Mouse (Mus musculus): ENCODE measurements around the gene Slc38a3. TPM values are rescaled to one million over a fixed set of nuclear protein-coding genes. Genes with fewer than 3 reads are reported as not detected.

Gene Slc38a3
- polyA plus RNA-seq, 1 experiment: 77.9 TPM

DNA sequence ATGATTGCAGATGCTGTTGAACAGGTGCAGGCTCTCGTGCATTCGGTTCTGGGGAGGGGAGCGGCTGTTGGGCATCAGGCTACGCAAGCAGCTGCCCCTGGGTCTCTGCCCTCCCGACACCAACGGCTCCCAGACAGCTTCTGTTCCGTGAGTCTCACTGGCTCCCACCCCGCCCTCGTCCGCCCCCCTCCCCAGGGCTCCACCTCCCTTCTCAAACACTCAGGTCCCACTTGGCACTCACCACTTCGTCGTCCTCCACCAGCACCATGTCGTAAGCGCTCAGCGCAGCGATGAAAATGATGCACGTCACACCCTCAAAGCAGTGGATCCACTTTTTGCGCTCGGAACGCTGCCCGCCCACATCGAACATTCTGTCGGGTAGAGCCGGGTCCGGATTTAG is 7.0 kb upstream of the Slc38a3 start:
- no peak for DNase-seq
- H3K4me3 ChIP-seq (ENCODE audit: insufficient read depth, low read depth, low read length): peak overlapping the region; percentile 6; the same call in 1 of the 2 replicates
- peaks cover 3% of the 10 kb centered on the region; the same call in 1 of the 2 replicates for H3K4me1 ChIP-seq (ENCODE audit: control insufficient read depth, insufficient read depth, low read length)
- H3K27me3 ChIP-seq (replicated peaks; ENCODE audit: control insufficient read depth, insufficient read depth, low read length): no peaks in the 10 kb centered on the region
- 2% methylated on average over 24 of the region's 25 CpGs for WGBS
- H3K27ac ChIP-seq (ENCODE audit: insufficient read depth, low read depth, low read length): no peak overlapping the region
- no peak for TF ChIP-seq CTCF (conservative IDR thresholded peaks at IDR 0.05; ENCODE audit: insufficient read depth, insufficient read length, low read depth, low read length)
- TF ChIP-seq POLR2A (IDR thresholded peaks at IDR 0.05; ENCODE audit: low read depth, low read length): no peak
- H3K36me3 ChIP-seq (ENCODE audit: control insufficient read depth, insufficient read depth, low read length): no peaks in the 10 kb centered on the region

DNA sequence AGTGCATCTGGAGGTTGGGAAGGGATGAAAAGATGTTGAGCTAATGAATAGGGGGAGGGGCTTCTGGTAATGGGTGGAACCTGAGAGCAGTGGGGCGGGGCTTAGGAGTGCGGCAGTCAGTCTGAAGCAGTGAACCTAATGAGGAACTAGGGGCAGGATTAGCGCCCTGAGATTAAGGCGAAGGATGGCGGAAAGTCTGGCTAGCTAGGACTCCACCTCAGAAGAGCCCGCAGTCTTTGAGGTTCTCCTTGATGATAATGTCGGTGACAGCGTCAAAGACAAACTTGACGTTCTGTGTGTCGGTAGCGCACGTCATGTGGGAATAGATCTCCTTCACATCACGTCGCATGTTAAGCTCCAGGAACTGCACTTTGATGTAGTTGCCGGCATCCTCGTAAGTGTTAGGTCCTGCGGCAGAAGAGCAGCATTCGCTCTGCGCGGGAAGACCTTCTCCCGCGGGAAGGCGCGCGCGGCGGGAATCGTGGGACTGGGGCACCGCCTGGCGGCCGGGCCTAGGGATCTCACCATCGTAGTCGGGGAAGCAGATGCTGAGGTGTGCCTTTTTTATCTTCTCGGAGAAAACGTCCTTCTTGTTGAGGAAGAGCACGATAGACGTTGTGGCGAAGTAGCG is 6.5 kb upstream of the Slc38a3 start:
- Histone ChIP-seq H3K4me3 (ENCODE audit: insufficient read depth, low read depth, low read length) (peak overlapping the region; percentile 32), H3K27me3 (replicated peaks; ENCODE audit: control insufficient read depth, insufficient read depth, low read length) (no peaks in the 10 kb centered on the region), H3K36me3 (ENCODE audit: control insufficient read depth, insufficient read depth, low read length) (no peaks in the 10 kb centered on the region), H3K4me1 (ENCODE audit: control insufficient read depth, insufficient read depth, low read length) (peaks cover 3% of the 10 kb centered on the region; the same call in 1 of the 2 replicates), H3K27ac (ENCODE audit: insufficient read depth, low read depth, low read length) (no peak overlapping the region)
- TF ChIP-seq POLR2A (IDR thresholded peaks at IDR 0.05; ENCODE audit: low read depth, low read length) (no peak), CTCF (conservative IDR thresholded peaks at IDR 0.05; ENCODE audit: insufficient read depth, insufficient read length, low read depth, low read length) (peak; percentile 82)
- 1% methylated on average over 39 of the region's 39 CpGs for WGBS
- peak; percentile 76 for DNase-seq

DNA sequence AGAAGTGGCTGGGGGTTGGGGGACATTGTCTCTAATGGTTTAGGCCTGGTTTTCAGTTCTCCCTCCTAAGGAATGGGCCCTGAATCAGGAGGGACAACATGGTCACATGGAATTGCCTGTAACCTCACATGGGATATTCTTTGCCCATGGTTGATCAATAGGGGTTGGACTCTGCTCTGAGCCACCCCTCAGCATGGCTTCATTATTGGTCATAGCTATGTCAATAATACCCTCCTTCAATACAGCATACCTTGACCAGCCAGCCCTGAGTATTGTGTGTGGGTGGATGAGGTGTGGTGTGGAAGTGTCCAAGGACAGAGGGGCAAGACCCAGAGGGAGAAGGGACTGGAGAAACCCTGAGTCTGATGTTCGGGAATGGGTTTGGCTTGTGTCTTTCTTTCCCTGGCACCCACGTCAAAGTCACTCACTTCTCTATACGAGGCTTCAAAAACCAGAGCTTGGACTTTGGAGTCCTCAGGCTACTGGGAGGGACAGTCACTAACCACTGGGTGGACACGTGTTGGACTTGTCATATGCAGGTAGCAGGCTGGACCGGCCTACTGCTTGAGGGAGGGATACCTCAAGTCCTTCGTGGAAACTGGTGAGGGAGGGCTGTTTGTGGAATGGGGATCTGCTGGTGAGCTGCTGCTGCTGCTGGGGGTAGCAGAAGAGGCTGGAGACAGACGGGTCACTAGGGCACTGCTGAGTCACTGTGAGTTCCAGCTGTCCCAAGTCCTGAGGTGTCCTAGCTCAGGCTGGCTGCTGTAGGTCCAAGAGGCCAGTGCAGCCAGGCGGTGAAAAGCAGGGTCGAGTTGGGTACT is 5.5 kb upstream of the Slc38a3 start:
- Histone ChIP-seq H3K27me3 (replicated peaks; ENCODE audit: control insufficient read depth, insufficient read depth, low read length) (no peaks in the 10 kb centered on the region), H3K27ac (ENCODE audit: insufficient read depth, low read depth, low read length) (no peak overlapping the region), H3K36me3 (ENCODE audit: control insufficient read depth, insufficient read depth, low read length) (no peaks in the 10 kb centered on the region), H3K4me1 (ENCODE audit: control insufficient read depth, insufficient read depth, low read length) (peaks cover 3% of the 10 kb centered on the region; the same call in 1 of the 2 replicates), H3K4me3 (ENCODE audit: insufficient read depth, low read depth, low read length) (no peak overlapping the region)
- no peak for TF ChIP-seq CTCF (conservative IDR thresholded peaks at IDR 0.05; ENCODE audit: insufficient read depth, insufficient read length, low read depth, low read length)
- no peak for TF ChIP-seq POLR2A (IDR thresholded peaks at IDR 0.05; ENCODE audit: low read depth, low read length)
- DNase-seq: peak; percentile 82
- 51% methylated on average over 9 of the region's 9 CpGs for WGBS

- Histone ChIP-seq H3K36me3 (ENCODE audit: control insufficient read depth, insufficient read depth, low read length) (no peaks in the 10 kb centered on the region), H3K27me3 (replicated peaks; ENCODE audit: control insufficient read depth, insufficient read depth, low read length) (no peaks in the 10 kb centered on the region), H3K4me1 (ENCODE audit: control insufficient read depth, insufficient read depth, low read length) (peaks cover 8% of the 10 kb centered on the region; the same call in 1 of the 2 replicates), H3K4me3 (ENCODE audit: insufficient read depth, low read depth, low read length) (no peak overlapping the region), H3K27ac (ENCODE audit: insufficient read depth, low read depth, low read length) (no peak overlapping the region)
- peak; percentile 80 for DNase-seq
- 48% methylated on average over 5 of the region's 5 CpGs for WGBS
- TF ChIP-seq CTCF (conservative IDR thresholded peaks at IDR 0.05; ENCODE audit: insufficient read depth, insufficient read length, low read depth, low read length): no peak
- TF ChIP-seq POLR2A (IDR thresholded peaks at IDR 0.05; ENCODE audit: low read depth, low read length): no peak
These were observed 929 bp upstream of the Slc38a3 start for GRCm38 (mm10) chr9:107670259-107670658.

DNA sequence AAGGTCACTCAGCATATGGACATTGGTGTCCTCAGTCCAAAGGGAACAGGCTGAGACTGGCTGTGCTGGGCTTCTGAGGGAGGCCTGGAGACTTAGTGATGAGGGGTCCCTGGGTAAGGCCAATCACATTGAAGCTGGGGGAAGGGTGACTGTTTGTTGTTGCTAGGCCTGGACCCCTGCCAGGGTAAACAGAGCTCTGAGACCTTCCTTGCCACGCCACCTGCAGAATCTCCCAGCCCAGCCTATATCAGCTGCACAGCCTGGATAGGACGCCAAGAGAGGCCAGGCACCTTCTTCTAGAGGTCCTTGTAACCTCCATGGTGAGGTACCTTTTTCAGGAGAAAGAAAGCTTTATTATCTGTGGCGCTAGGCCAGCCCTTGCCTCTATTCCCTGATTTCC is 414 bp downstream of the Slc38a3 start:
- no peak for DNase-seq
- Histone ChIP-seq H3K4me3 (ENCODE audit: insufficient read depth, low read depth, low read length) (no peak overlapping the region), H3K36me3 (ENCODE audit: control insufficient read depth, insufficient read depth, low read length) (no peaks in the 10 kb centered on the region), H3K27me3 (replicated peaks; ENCODE audit: control insufficient read depth, insufficient read depth, low read length) (no peaks in the 10 kb centered on the region), H3K4me1 (ENCODE audit: control insufficient read depth, insufficient read depth, low read length) (peaks cover 8% of the 10 kb centered on the region; the same call in 1 of the 2 replicates), H3K27ac (ENCODE audit: insufficient read depth, low read depth, low read length) (no peak overlapping the region)
- 75% methylated on average over 3 of the region's 3 CpGs for WGBS
- TF ChIP-seq CTCF (conservative IDR thresholded peaks at IDR 0.05; ENCODE audit: insufficient read depth, insufficient read length, low read depth, low read length) (no peak), POLR2A (IDR thresholded peaks at IDR 0.05; ENCODE audit: low read depth, low read length) (no peak)

DNA sequence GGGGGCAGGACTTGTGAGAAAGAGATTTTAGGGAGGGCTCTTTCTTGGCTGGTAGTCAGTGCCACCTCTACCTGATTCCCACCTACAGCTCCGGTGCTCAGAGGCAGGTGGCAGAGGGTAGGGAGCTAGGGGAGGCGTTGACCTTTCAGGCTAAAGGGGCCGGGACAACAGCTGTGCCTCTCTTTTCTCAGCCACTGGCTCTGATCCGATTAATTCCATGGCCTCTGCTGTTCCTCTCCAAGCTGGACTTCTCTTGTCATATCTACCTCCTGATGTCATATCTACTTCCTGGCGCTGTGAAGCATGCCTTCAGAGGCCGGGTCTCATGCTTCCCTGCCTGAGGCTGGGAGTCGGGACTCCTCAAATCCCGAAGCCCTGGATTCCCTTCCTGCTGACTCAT is 1.3 kb downstream of the Slc38a3 start:
- Histone ChIP-seq H3K36me3 (ENCODE audit: control insufficient read depth, insufficient read depth, low read length) (no peaks in the 10 kb centered on the region), H3K4me3 (ENCODE audit: insufficient read depth, low read depth, low read length) (no peak overlapping the region), H3K27me3 (replicated peaks; ENCODE audit: control insufficient read depth, insufficient read depth, low read length) (no peaks in the 10 kb centered on the region), H3K27ac (ENCODE audit: insufficient read depth, low read depth, low read length) (no peak overlapping the region), H3K4me1 (ENCODE audit: control insufficient read depth, insufficient read depth, low read length) (peaks cover 8% of the 10 kb centered on the region; the same call in 1 of the 2 replicates)
- DNase-seq: no peak
- 64% methylated on average over 8 of the region's 8 CpGs for WGBS
- TF ChIP-seq CTCF (conservative IDR thresholded peaks at IDR 0.05; ENCODE audit: insufficient read depth, insufficient read length, low read depth, low read length) (no peak), POLR2A (IDR thresholded peaks at IDR 0.05; ENCODE audit: low read depth, low read length) (no peak)

GRCm38 (mm10) chr9:107667219-107667618 is 2.1 kb downstream of the Slc38a3 start:
- WGBS: 2% methylated on average over 24 of the region's 24 CpGs
- no peak overlapping the region for H3K27ac ChIP-seq (ENCODE audit: insufficient read depth, low read depth, low read length)
- peak overlapping the region; percentile 38 for H3K4me3 ChIP-seq (ENCODE audit: insufficient read depth, low read depth, low read length)
- no peaks in the 10 kb centered on the region for H3K27me3 ChIP-seq (replicated peaks; ENCODE audit: control insufficient read depth, insufficient read depth, low read length)
- H3K4me1 ChIP-seq (ENCODE audit: control insufficient read depth, insufficient read depth, low read length): peaks cover 8% of the 10 kb centered on the region; the same call in 1 of the 2 replicates
- peak; percentile 62 for DNase-seq
- TF ChIP-seq POLR2A (IDR thresholded peaks at IDR 0.05; ENCODE audit: low read depth, low read length): no peak
- no peak for TF ChIP-seq CTCF (conservative IDR thresholded peaks at IDR 0.05; ENCODE audit: insufficient read depth, insufficient read length, low read depth, low read length)
- no peaks in the 10 kb centered on the region for H3K36me3 ChIP-seq (ENCODE audit: control insufficient read depth, insufficient read depth, low read length)

Measured in kidney, adult 2 months (tissue).